Mouse (Mus musculus) megakaryocyte, embryonic 14.5 days (primary cell): ENCODE measurements at regions not wholly inside any gene's neighbourhood (a gene's known extent, or its start where the extent isn't known, plus 50 kb on each side); places are given as distances from the start of the nearest gene placed in this dataset.

ENCODE experiments used
- FLI1 ChIP-seq: IDR thresholded peaks from 2 replicates; pipeline ENCODE4 v1.6.1; 2012; ENCODE audit warnings: low read length, inconsistent platforms, mixed read lengths
- GATA1 ChIP-seq: IDR thresholded peaks from 3 replicates; pipeline ENCODE4 v1.6.1; 2012; ENCODE audit warnings: mixed read lengths, low read length, inconsistent platforms, borderline replicate concordance

DNA sequence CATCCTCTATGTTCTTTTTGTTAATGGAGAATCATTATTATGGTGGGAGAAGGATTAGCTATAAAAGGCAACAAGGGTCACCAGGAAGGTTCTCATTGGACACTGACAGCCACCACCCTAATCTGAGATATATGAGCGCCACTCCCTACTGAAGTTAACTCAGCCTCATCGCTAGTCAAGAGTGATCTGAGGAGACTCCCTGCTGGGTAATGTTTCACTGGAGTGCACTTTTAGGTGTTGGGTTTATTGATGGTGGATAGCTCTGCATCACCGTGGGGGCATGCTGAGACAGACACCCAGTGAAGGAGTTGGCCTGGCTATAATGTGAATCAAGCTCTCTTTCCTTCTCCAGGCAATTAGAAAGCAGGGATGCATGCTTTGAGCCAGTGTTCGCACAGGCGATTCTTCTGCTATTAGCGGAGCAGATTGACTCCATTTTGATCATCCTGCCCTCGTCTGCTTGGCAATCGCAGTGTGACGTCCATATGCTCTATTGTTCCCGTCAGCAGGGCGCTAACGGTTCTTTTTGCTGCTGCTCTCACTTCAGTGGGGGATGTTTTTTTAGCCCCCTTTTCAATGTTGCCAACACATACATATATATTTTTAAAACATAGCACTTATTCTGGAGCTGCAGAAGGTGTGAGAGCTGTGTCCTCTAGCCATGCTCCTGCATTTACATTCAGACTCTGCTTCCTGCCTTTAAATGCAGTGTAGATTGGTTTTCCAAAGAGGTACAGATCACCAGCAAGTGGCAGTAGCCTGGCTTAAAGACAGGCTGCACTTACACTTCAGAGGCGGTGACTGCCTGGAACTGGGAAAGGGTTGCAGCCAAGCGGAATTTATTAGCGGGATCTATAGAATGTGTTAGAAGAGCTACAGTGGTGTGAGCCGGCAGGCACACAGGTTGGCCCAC, 263.9 kb upstream of the Dph6 start:
- TF ChIP-seq GATA1 (no peak), FLI1 (no peak)
